7 mouse cellular contexts compared by ENCODE assay signal in the genomic region with DNA sequence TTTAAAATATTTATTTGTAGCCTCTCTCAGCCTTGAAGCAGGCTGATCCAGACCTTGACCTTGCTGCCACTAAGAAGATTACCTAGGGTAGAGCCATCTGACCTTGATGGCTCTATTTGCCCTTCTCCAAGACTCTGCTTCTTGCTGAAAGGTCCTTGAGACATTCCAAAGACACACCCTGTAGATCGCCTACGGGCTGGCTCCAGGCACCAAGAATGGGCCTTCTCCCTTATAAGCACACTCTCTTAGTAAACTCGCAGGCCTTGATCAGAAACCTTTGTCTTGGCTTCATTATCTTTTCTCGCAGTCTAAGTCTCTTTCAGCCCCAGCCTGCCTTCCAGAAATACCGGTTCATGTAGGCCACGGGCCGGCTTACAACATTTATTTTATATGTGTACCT. TPM values are rescaled to one million over a fixed set of nuclear protein-coding genes. Genes with fewer than 3 reads are reported as not detected.
DNase-seq lines count a peak whose midpoint lies in the region; TF ChIP-seq lines count a peak whose summit lies in the region.
"Not testable (repeated sequence)": the region's sequence is repeated elsewhere in the genome, so short reads cannot be mapped to it uniquely, and the experiment has no call there.

No protein-coding gene starts in this region.

- not testable (repeated sequence) for TF ChIP-seq POLR2A in ES-Bruce4 (IDR thresholded peaks at IDR 0.05; ENCODE audit: insufficient read depth, low read length)

- 91% methylated on average over 7 of the region's 7 CpGs for WGBS in heart, embryonic 10.5 days

- TF ChIP-seq CTCF in ES-Bruce4 (IDR thresholded peaks at IDR 0.05; ENCODE audit: low read depth, low read length): not testable (repeated sequence)

- H3K27ac ChIP-seq in ES-Bruce4 (ENCODE audit: insufficient read depth, low read length) (peak overlapping the region; percentile 73), ES-E14 (ENCODE audit: insufficient read depth, low read depth, low read length, poor library complexity, severe bottlenecking) (peak overlapping the region; percentile 66)
- H3K27ac ChIP-seq in heart, embryonic 10.5 days: not testable (repeated sequence)

- DNase-seq in ES-CJ7 (ENCODE audit: low read depth, low spot score) (peak; percentile 92), R1 (ENCODE audit: low read depth, low spot score) (peak; percentile 97), ZHBTc4 (ENCODE audit: low read depth, low spot score) (peak; percentile 94)
- not testable (repeated sequence) for DNase-seq in ES-E14 (ENCODE audit: low read depth, low spot score)
- peak; percentile 82 for DNase-seq in heart, adult 11 months
- peak; percentile 35 for DNase-seq in heart, embryonic 10.5 days (ENCODE audit: low spot score)

- H3K4me3 ChIP-seq in ES-Bruce4 (ENCODE audit: low read depth, low read length); ES-E14 (ENCODE audit: insufficient read depth in 1 of 2, low read depth in 1 of 2, low read length in 2 of 2, poor library complexity in 1 of 2, severe bottlenecking in 1 of 2); heart, embryonic 10.5 days: not testable (repeated sequence)

- peak; percentile 84 for TF ChIP-seq EP300 in ES-Bruce4 (IDR thresholded peaks at IDR 0.05; ENCODE audit: insufficient read depth, low read depth, low read length)

- H3K27me3 ChIP-seq in ES-Bruce4 (ENCODE audit: control insufficient read depth, insufficient read depth, low read length, poor library complexity, severe bottlenecking); heart, embryonic 10.5 days (ENCODE audit: insufficient read depth, poor library complexity, severe bottlenecking): not testable (repeated sequence)

- H3K9me3 ChIP-seq in ES-Bruce4 (replicated peaks; ENCODE audit: control insufficient read depth, insufficient read depth, low read length, poor library complexity, severe bottlenecking): peaks cover 12% of the 10 kb centered on the region
- H3K9me3 ChIP-seq in ES-E14 (ENCODE audit: control insufficient read depth, insufficient read depth, low read depth, low read length); heart, embryonic 10.5 days: not testable (repeated sequence)

- H3K4me1 ChIP-seq in ES-Bruce4 (ENCODE audit: control insufficient read depth, insufficient read depth, low read length); heart, embryonic 10.5 days: not testable (repeated sequence)
- H3K4me1 ChIP-seq in ES-E14 (ENCODE audit: control insufficient read depth in 2 of 2, insufficient read depth in 2 of 2, low read length in 2 of 2, poor library complexity in 1 of 2): peaks cover 3 to 11% of the 10 kb centered on the region in 2 experiments; a peak in 2 of 4 replicates

- not testable (repeated sequence) for H3K9ac ChIP-seq in ES-Bruce4 (ENCODE audit: low read depth, poor library complexity, severe bottlenecking); ES-E14 (ENCODE audit: insufficient read depth, low read depth, low read length, poor library complexity, severe bottlenecking)

- H3K36me3 ChIP-seq in ES-Bruce4 (ENCODE audit: control insufficient read depth, insufficient read depth, low read length, poor library complexity, severe bottlenecking); ES-E14 (ENCODE audit: control insufficient read depth, insufficient read depth, low read length, poor library complexity, severe bottlenecking); heart, embryonic 10.5 days: not testable (repeated sequence)

- in situ Hi-C loops in ES-E14 (cut with MboI; ENCODE audit: low sequenced_read_pairs in 2 of 2, unreplicated experiment in 2 of 2): not testable (repeated sequence)

RNA-seq across cellular contexts. Expression of gene Bcas2, which starts 29.6 kb away (rescaled TPM):
- polyA plus RNA-seq in ES-Bruce4 (2011; ENCODE audit: insufficient read depth, insufficient read length, low read depth, missing spikeins): 186 and 192 TPM in 2 replicates
- 86.4 and 102 TPM in 2 replicates for total RNA-seq in ES-E14 (2012; rRNA removed)
- 150 and 186 TPM in 2 replicates for polyA plus RNA-seq in heart, embryonic 10.5 days (2016; fragmentation: Nextera tagmentation; extraction: Ambion mirVana)
